Mouse (Mus musculus) spleen, adult 2 months (tissue): ENCODE results near the gene Lage3. TPM values are rescaled to one million over a fixed set of nuclear protein-coding genes. Genes with fewer than 3 reads are reported as not detected.

ENCODE experiments used
- DNase-seq, 2 experiments: peaks; one replicate each; pipeline versions ENCODE4 v3.0.0 to v3.0.0-alpha.2; 2012 to 2021; ENCODE audit warnings: low spot score in 2 of 2, low read depth in 1 of 2
- H3K27ac ChIP-seq: fragments of 200-500 bp; 2 replicates; pipeline ENCODE4 v1.5.1; 2012; ENCODE audit warnings: low read length, inconsistent platforms; ENCODE audit not compliant: insufficient read depth
- H3K27me3 ChIP-seq: fragments of 200-500 bp; 2 replicates; pipeline ENCODE4 v1.6.1; 2012; ENCODE audit warnings: mild to moderate bottlenecking, moderate library complexity, low read length, inconsistent platforms; ENCODE audit not compliant: control insufficient read depth, insufficient read depth
- H3K36me3 ChIP-seq: fragments of 200-500 bp; 2 replicates; pipeline ENCODE4 v1.6.1; 2012; ENCODE audit warnings: mild to moderate bottlenecking, low read length, inconsistent platforms; ENCODE audit not compliant: control insufficient read depth, insufficient read depth
- H3K4me1 ChIP-seq: fragments of 200-500 bp; 2 replicates; pipeline ENCODE4 v1.6.1; 2011; ENCODE audit warnings: inconsistent platforms; ENCODE audit not compliant: control insufficient read depth, insufficient read depth, insufficient read length
- H3K4me3 ChIP-seq: fragments of 200-500 bp; 2 replicates; pipeline ENCODE4 v1.5.1; 2011; ENCODE audit warnings: mild to moderate bottlenecking, inconsistent platforms; ENCODE audit not compliant: insufficient read depth, insufficient read length; ENCODE audit errors: extremely low read depth
- CTCF ChIP-seq: fragments of 200-500 bp; IDR thresholded peaks from 2 replicates; pipeline ENCODE4 v1.5.1; 2011; ENCODE audit warnings: mild to moderate bottlenecking, inconsistent platforms; ENCODE audit not compliant: insufficient read depth, insufficient read length, insufficient replicate concordance; ENCODE audit errors: extremely low read depth
- POLR2A ChIP-seq: fragments of 200-500 bp; IDR thresholded peaks from 2 replicates; pipeline ENCODE4 v1.6.1; 2011; ENCODE audit warnings: low read depth, low read length, inconsistent platforms
- WGBS: fragments of 180-500 bp; shearing (Covaris S2); methylation state at CpG from one replicate; pipeline ENCODE4 v1.1.7; 2018; 5-methylcytosine and 5-hydroxymethylcytosine counted together
- polyA plus RNA-seq: library from polyadenylated mRNA; depleted of rRNA; stranded (reverse); fragments of >200 nt; gene quantifications from 2 replicates; pipeline ENCODE4 v1.2.3, GENCODE M21; 2012; rRNA removed

The Lage3 gene
- 28.1 and 29.0 TPM in 2 replicates for polyA plus RNA-seq

DNA sequence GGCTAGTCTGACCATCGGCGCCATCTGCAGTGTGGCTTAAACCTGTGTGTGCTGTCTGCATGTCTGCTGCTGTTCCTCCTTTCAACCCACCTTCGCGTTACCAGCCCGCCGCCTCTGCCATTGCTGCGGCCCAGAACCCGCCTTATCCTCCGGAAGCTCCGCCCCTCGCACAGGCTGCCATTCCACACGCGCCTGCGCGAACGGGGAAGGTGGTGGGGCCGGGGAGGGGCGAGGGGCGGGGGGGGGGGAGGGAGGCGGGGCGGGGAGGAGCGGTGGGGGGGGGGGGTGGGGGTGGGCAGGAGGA, at the start of gene Lage3:
Gene Lage3, minus strand, starts transcription at position 152 of the 304 bp plus-strand sequence.
- peak; percentile 51 to 75 for DNase-seq
- 39% methylated on average over 11 of the region's 22 CpGs for WGBS
- peak; percentile 52 for TF ChIP-seq POLR2A
- no peak for TF ChIP-seq CTCF
- Histone ChIP-seq H3K27me3 (no peaks in the 10 kb centered on the region), H3K27ac (peak within 1 kb of the TSS; percentile 29; the same call in 1 of the 2 replicates), H3K4me1 (peaks cover 5% of the 10 kb centered on the region; the same call in 1 of the 2 replicates), H3K4me3 (peak within 1 kb of the TSS; percentile 59), H3K36me3 (no peaks in the 10 kb centered on the region)

DNA sequence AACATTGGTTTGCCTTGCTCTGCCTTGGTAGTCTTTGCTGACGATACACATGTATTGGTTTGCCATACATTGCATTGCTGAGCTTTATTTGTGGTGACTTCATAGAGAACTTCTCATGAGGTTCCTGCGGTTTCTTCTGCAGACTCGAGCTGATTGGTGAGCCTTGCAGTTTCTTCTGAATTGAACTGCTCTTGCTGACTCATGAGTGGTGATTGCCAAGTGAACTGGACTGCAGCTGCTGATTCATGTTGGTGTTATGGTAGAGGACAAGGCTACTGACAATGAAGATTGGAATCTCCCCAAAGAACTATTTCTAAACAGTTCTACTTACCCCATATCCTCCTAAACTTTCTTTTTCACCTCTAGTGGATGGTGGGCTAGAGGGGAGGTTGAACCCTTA, 46.7 kb upstream of the Lage3 start:
- Histone ChIP-seq H3K4me1 (no peaks in the 10 kb centered on the region), H3K4me3 (no peak overlapping the region), H3K36me3 (no peaks in the 10 kb centered on the region), H3K27me3 (no peaks in the 10 kb centered on the region), H3K27ac (no peak overlapping the region)
- no peak for DNase-seq
- TF ChIP-seq CTCF (no peak), POLR2A (no peak)
- 84% methylated on average over 3 of the region's 3 CpGs for WGBS

DNA sequence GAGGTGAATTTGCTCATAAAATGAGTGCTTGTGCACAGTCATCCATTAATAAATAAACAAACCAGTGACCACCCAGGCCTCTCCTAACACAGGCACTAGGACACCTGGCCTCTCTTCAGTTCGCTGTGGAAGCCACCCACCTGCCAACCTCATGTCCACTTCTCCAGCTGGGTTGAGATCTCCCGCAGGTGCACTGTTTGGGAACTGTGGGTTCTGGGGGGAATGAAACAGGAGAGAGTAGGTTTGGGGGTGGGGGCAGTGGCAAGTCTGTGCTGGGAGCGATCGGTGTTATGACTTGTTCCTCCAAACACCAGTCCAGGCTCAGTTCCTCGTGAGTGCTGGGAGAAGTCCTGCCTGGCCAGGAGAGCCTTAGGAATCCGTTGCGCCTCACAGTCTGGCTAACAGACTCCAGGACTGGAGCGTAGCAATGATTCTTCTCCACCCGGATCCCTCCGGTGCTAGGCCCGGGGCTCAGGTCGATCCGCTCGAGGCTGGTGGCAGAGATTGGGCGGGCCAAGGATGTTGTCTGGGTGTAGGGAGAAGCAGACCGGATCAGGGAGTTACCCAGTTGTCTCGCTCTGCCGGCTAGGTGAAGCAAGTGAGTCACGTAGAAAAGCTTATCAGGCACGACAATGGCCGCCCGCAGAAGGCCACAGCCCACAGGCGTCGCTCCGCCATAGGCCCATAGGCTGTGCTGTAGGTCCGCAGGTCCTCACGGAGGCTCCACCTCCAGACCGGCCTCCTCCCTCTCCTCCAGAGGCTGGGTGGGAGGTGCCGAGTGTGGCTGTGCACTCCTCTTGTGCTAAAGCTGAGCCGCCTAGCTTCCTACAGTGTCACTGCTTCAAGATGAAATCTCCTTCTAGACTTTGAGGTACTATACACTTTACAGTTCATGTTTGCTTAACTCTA, 39.4 kb upstream of the Lage3 start, which contains the start of the genes Fam3a and Ikbkg:
Gene Fam3a, minus strand, starts transcription at position 738 of the 909 bp plus-strand sequence.
Gene Ikbkg, plus strand, starts transcription at position 756 of the 909 bp plus-strand sequence.
- WGBS, result 23% methylated on average over 30 of the region's 30 CpGs
- Histone ChIP-seq H3K27ac (peak within 1 kb of the TSS; percentile 92), H3K36me3 (no peaks in the 10 kb centered on the region)

DNA sequence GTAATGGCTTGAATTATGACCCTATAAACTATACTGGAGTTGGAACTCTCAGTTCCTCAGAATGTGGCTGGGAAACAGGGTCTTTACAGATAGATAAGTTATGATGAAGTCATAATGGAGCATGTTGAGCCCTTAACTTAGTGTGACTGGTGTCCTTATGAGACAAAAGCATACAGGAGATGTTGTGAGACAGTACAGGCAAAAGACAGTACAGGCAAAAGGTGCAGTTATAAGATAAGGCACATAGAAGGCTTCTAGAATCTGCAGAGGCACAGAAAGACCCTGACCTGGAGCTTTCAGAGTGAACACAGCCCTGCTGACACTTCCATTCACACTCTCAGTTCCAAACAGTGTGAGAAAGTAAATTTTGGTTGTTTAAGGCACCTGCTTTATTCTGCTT, 34.7 kb upstream of the Lage3 start:
- no peaks in the 10 kb centered on the region for H3K27me3 ChIP-seq
- DNase-seq, result no peak
- peaks cover 8% of the 10 kb centered on the region; the same call in 1 of the 2 replicates for H3K36me3 ChIP-seq
- TF ChIP-seq POLR2A, result no peak
- TF ChIP-seq CTCF, result no peak
- H3K4me3 ChIP-seq, result no peak overlapping the region
- no peak overlapping the region for H3K27ac ChIP-seq
- H3K4me1 ChIP-seq, result 0 out of 2 replicates have a peak, but pooled peaks cover 2% of the 10 kb centered on the region

More for the DNA sequence above, 39.4 kb upstream of the Lage3 start, which contains the start of the genes Fam3a and Ikbkg:
- Histone ChIP-seq H3K4me1 (peaks cover 4% of the 10 kb centered on the region; the same call in 1 of the 2 replicates), H3K4me3 (peak within 1 kb of the TSS; percentile 73), H3K27me3 (no peaks in the 10 kb centered on the region)
- TF ChIP-seq POLR2A (peak; percentile 36), CTCF (peak; percentile 41; the same call in 1 of the 2 replicates)
- DNase-seq, result peak; percentile 81

DNA sequence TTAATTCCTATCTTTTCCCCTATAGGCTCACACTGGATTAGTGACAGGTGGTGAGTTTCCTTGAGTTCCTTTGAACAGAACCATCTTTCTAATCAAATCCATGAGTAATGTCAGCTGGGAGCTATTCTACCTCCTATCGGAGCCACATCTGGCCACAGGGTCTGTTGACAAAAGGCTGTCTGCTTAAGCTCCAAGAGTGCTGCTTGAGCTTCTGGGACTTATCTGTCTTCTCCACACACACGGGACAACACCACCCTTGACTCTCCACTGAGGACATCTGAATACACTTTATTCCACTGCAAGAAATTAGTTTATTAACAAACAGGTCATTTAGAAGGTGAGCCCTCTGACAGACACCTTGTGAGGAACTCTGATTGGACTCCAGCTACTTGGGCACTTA, 31.0 kb upstream of the Lage3 start:
- no peak overlapping the region for H3K27ac ChIP-seq
- TF ChIP-seq CTCF (no peak), POLR2A (no peak)
- no peaks in the 10 kb centered on the region for H3K27me3 ChIP-seq
- H3K36me3 ChIP-seq, result peaks cover 8% of the 10 kb centered on the region; the same call in 1 of the 2 replicates
- no peak for DNase-seq
- no peaks in the 10 kb centered on the region for H3K4me1 ChIP-seq
- 79% methylated on average over 2 of the region's 2 CpGs for WGBS
- H3K4me3 ChIP-seq, result no peak overlapping the region

DNA sequence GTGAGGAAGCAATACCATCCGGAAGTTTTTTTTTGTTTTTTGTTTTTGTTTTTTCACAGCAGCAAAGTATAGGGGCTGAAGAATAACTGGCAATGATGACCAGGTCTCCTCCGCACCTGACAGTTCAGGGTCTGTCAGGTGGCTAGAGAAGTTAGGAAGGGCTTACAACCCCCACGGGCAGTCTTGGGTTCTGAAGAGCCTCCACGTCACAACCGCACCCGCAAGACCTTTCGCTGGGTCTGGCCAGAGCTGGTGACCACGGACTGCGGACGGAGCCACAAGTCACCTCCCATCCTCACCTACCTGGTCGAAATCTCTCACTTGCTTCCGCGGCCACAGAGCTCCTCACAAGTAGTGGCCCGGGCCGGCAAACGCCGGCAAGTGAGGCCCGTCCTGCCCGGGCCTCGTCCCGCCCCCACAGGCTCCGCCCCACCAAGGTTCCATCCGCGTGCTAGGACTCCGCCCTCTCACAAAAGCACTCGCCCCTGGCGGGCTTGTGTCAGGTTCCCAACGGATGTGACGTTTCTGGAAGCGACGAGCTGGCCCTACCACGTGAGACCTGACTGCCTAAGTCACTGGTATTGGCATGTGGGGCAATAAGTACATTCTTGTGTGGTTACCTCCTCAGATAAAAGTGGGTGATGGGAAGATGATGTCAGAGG, 19.6 kb upstream of the Lage3 start, which contains the start of the genes Ubl4a and Slc10a3:
Gene Ubl4a, minus strand, starts transcription at position 331 of the 662 bp plus-strand sequence.
Gene Slc10a3, minus strand, starts transcription at position 462 of the 662 bp plus-strand sequence.
- H3K27ac ChIP-seq, result peak within 1 kb of the TSS; percentile 52
- H3K27me3 ChIP-seq, result no peaks in the 10 kb centered on the region
- DNase-seq, result peak; percentile 85 to 86
- no peaks in the 10 kb centered on the region for H3K4me1 ChIP-seq
- no peaks in the 10 kb centered on the region; the same call in 1 of the 2 replicates for H3K36me3 ChIP-seq
- no peak for TF ChIP-seq CTCF
- peak; percentile 51 for TF ChIP-seq POLR2A
- H3K4me3 ChIP-seq, result peak within 1 kb of the TSS; percentile 70
- 33% methylated on average over 32 of the region's 32 CpGs for WGBS
